Mouse (Mus musculus) CH12.LX (cell line): ENCODE data around the gene Upp1. TPM values are rescaled to one million over a fixed set of nuclear protein-coding genes. Genes with fewer than 3 reads are reported as not detected.

Source experiments
- DNase-seq: peaks from one replicate; pipeline ENCODE4 v3.0.0-alpha.2; 2013; ENCODE audit errors: extremely low read depth
- H3K27ac ChIP-seq: 2 replicates; pipeline ENCODE4 v1.5.1; 2012; ENCODE audit warnings: low read depth, mild to moderate bottlenecking, control low read depth, moderate library complexity; ENCODE audit not compliant: insufficient read depth
- H3K27me3 ChIP-seq: replicated peaks from 2 replicates; pipeline ENCODE3; 2012; ENCODE audit warnings: inconsistent platforms
- H3K36me3 ChIP-seq, 2 experiments: replicated peaks in 1 of 2; 2 replicates each; pipeline versions ENCODE3 to v1.6.1; 2012; ENCODE audit warnings: inconsistent platforms in 1 of 2, low read length in 1 of 2, mild to moderate bottlenecking in 1 of 2, mixed read lengths in 1 of 2, moderate library complexity in 1 of 2; ENCODE audit not compliant: control insufficient read depth in 1 of 2, insufficient read depth in 1 of 2
- H3K4me1 ChIP-seq, 2 experiments: 2 replicates each; pipeline ENCODE4 v1.6.1; 2012; ENCODE audit warnings: inconsistent platforms in 1 of 2, moderate library complexity in 1 of 2; ENCODE audit not compliant: insufficient read depth in 2 of 2, control insufficient read depth in 1 of 2
- H3K4me2 ChIP-seq: 2 replicates; pipeline ENCODE4 v1.6.1; 2012; ENCODE audit warnings: low read depth, mild to moderate bottlenecking, control low read depth; ENCODE audit not compliant: poor library complexity, insufficient read depth, severe bottlenecking
- H3K4me3 ChIP-seq, 3 experiments: fragments of 150-350 bp in 1 of 3; sonication (generic) in 1 of 3; replicated peaks in 1 of 3; 2 replicates each; pipeline versions ENCODE3 to v1.5.1; 2011 to 2012; ENCODE audit warnings: low read depth in 2 of 3, low read length in 2 of 3, mild to moderate bottlenecking in 2 of 3, moderate library complexity in 2 of 3, control low read depth in 1 of 3, improper control_type of control experiment in 1 of 3, inconsistent platforms in 1 of 3, mixed read lengths in 1 of 3; ENCODE audit not compliant: poor library complexity in 1 of 3
- H3K79me2 ChIP-seq: replicated peaks from 2 replicates; pipeline ENCODE4 v1.6.1; 2012; ENCODE audit warnings: mild to moderate bottlenecking, moderate library complexity; ENCODE audit not compliant: control insufficient read depth, poor library complexity, insufficient read depth, severe bottlenecking; ENCODE audit errors: extremely low read depth
- H3K9ac ChIP-seq: 2 replicates; pipeline ENCODE4 v1.6.1; 2012; ENCODE audit warnings: low read depth, mild to moderate bottlenecking, control low read depth, moderate library complexity; ENCODE audit not compliant: insufficient read depth
- H3K9me3 ChIP-seq: replicated peaks from 2 replicates; pipeline ENCODE3; 2012; ENCODE audit warnings: low read length, inconsistent platforms, mixed read lengths
- BHLHE40 ChIP-seq: IDR thresholded peaks from 2 replicates; pipeline ENCODE4 v1.6.1; 2011; ENCODE audit warnings: mild to moderate bottlenecking, low read depth, low read length, improper control_type of control experiment
- CHD2 ChIP-seq: IDR thresholded peaks from 2 replicates; pipeline ENCODE4 v1.6.1; 2011; ENCODE audit warnings: low read length, improper control_type of control experiment
- CTCF ChIP-seq, 2 experiments: IDR thresholded peaks in 1 of 2; conservative IDR thresholded peaks in 1 of 2; 2 replicates each; pipeline ENCODE4 v1.5.1; 2011 to 2012; ENCODE audit warnings: low read depth in 2 of 2, low read length in 2 of 2, improper control_type of control experiment in 1 of 2, inconsistent platforms in 1 of 2, mild to moderate bottlenecking in 1 of 2, moderate library complexity in 1 of 2
- E2F4 ChIP-seq: IDR thresholded peaks from 2 replicates; pipeline ENCODE4 v1.6.1; 2011; ENCODE audit warnings: low read depth, low read length, improper control_type of control experiment; ENCODE audit not compliant: insufficient replicate concordance
- ELF1 ChIP-seq: IDR thresholded peaks from 2 replicates; pipeline ENCODE4 v1.6.1; 2014; ENCODE audit warnings: low read depth, mild to moderate bottlenecking, inconsistent platforms, low read length, improper control_type of control experiment
- EP300 ChIP-seq: IDR thresholded peaks from 2 replicates; pipeline ENCODE4 v1.6.1; 2011; ENCODE audit warnings: low read length, improper control_type of control experiment
- ETS1 ChIP-seq: conservative IDR thresholded peaks from 2 replicates; pipeline ENCODE4 v1.6.1; 2012; ENCODE audit warnings: low read depth, mild to moderate bottlenecking, inconsistent platforms, low read length, improper control_type of control experiment, moderate library complexity
- GABPA ChIP-seq: IDR thresholded peaks from 2 replicates; pipeline ENCODE4 v1.6.1; 2012; ENCODE audit warnings: low read depth, low read length, improper control_type of control experiment, inconsistent platforms; ENCODE audit not compliant: insufficient replicate concordance
- JUN ChIP-seq: IDR thresholded peaks from 2 replicates; pipeline ENCODE4 v1.6.1; 2011; ENCODE audit warnings: low read depth, mild to moderate bottlenecking, low read length, improper control_type of control experiment, moderate library complexity; ENCODE audit not compliant: insufficient read depth
- KAT2A ChIP-seq: IDR thresholded peaks from 2 replicates; pipeline ENCODE4 v1.6.1; 2012; ENCODE audit warnings: low read length, improper control_type of control experiment, inconsistent platforms; ENCODE audit not compliant: insufficient replicate concordance
- MAFK ChIP-seq: IDR thresholded peaks from 2 replicates; pipeline ENCODE4 v1.6.1; 2011; ENCODE audit warnings: low read length, improper control_type of control experiment; ENCODE audit not compliant: insufficient replicate concordance
- MAX ChIP-seq: IDR thresholded peaks from 2 replicates; pipeline ENCODE4 v1.6.1; 2011; ENCODE audit warnings: low read length, improper control_type of control experiment
- MAZ ChIP-seq: IDR thresholded peaks from 2 replicates; pipeline ENCODE4 v1.6.1; 2012; ENCODE audit warnings: low read depth, mild to moderate bottlenecking, inconsistent platforms, low read length, improper control_type of control experiment, moderate library complexity
- MEF2A ChIP-seq: IDR thresholded peaks from 2 replicates; pipeline ENCODE4 v1.6.1; 2014; ENCODE audit warnings: low read depth, mild to moderate bottlenecking, inconsistent platforms, low read length, improper control_type of control experiment, borderline replicate concordance
- MYC ChIP-seq: IDR thresholded peaks from 2 replicates; pipeline ENCODE4 v1.6.1; 2011; ENCODE audit warnings: low read depth, mild to moderate bottlenecking, improper control_type of control experiment, low read length
- NELFE ChIP-seq: IDR thresholded peaks from 2 replicates; pipeline ENCODE4 v1.6.1; 2011; ENCODE audit warnings: low read depth, low read length, improper control_type of control experiment
- NRF1 ChIP-seq: IDR thresholded peaks from 2 replicates; pipeline ENCODE4 v1.6.1; 2014; ENCODE audit warnings: low read depth, mild to moderate bottlenecking, inconsistent platforms, low read length, improper control_type of control experiment, moderate library complexity
- PAX5 ChIP-seq: IDR thresholded peaks from 2 replicates; pipeline ENCODE4 v1.6.1; 2012; ENCODE audit warnings: low read length, inconsistent platforms, mixed read lengths
- POLR2A ChIP-seq: IDR thresholded peaks from 2 replicates; pipeline ENCODE4 v1.6.1; 2011; ENCODE audit warnings: low read depth, mild to moderate bottlenecking, improper control_type of control experiment, low read length
- SIN3A ChIP-seq: IDR thresholded peaks from 2 replicates; pipeline ENCODE4 v1.6.1; 2012; ENCODE audit warnings: low read length, improper control_type of control experiment, inconsistent platforms
- SMC3 ChIP-seq: IDR thresholded peaks from 2 replicates; pipeline ENCODE4 v1.6.1; 2011; ENCODE audit warnings: low read depth, low read length, improper control_type of control experiment
- USF1 ChIP-seq: IDR thresholded peaks from 2 replicates; pipeline ENCODE4 v1.6.1; 2014; ENCODE audit warnings: low read depth, mild to moderate bottlenecking, inconsistent platforms, low read length, improper control_type of control experiment
- ZKSCAN1 ChIP-seq: IDR thresholded peaks from 2 replicates; pipeline ENCODE4 v1.6.1; 2012; ENCODE audit warnings: low read depth, inconsistent platforms, low read length, improper control_type of control experiment, borderline replicate concordance
- ZNF384 ChIP-seq: IDR thresholded peaks from 2 replicates; pipeline ENCODE4 v1.6.1; 2012; ENCODE audit warnings: low read depth, low read length, improper control_type of control experiment, inconsistent platforms
- dilution Hi-C: fragments of 300-500 bp; cut with MboI; formaldehyde crosslinking; loops from 2 replicates; pipeline ENCODE4 v1.14.3; 2020; ENCODE audit warnings: low sequenced_read_pairs; ENCODE audit not compliant: extremely low pct_unique_long_range_greater_than_20kb, extremely low pct_ligation_motif_present
- in situ Hi-C: fragments of 300-500 bp; cut with MboI; formaldehyde crosslinking; loops from 3 replicates; pipeline ENCODE4 v1.14.3; 2019; ENCODE audit warnings: low sequenced_read_pairs, low pct_ligation_motif_present, low pct_unique_long_range_greater_than_20kb, mixed read lengths
- polyA plus RNA-seq: library from polyadenylated mRNA; unstranded; fragments of >175 nt; gene quantifications from 2 replicates; pipeline ENCODE4 v1.2.1, GENCODE M21; 2012; ENCODE audit warnings: low read depth; ENCODE audit not compliant: insufficient read length
- total RNA-seq, 2 experiments: library from RNA; depleted of rRNA; stranded (reverse); fragments of 300-350 nt in 1 of 2; fragments of >200 nt in 1 of 2; gene quantifications; 2 replicates each; pipeline ENCODE4 v1.2.3; 2012 to 2014

Upp1 gene
- total and polyA plus RNA-seq, 3 experiments, result 0.21 TPM; not detected in 2

- Histone ChIP-seq H3K27me3 (peaks cover 68% of the 10 kb centered on the region), H3K4me1 (0 out of 4 replicates have a peak, but pooled peaks cover 0 to 2% of the 10 kb centered on the region in 2 experiments), H3K27ac (no peak overlapping the region), H3K4me3 (no peak overlapping the region), H3K4me2 (no peak overlapping the region), H3K9me3 (no peaks in the 10 kb centered on the region), H3K36me3 (no peaks in the 10 kb centered on the region), H3K79me2 (no peaks in the 10 kb centered on the region), H3K9ac (no peak overlapping the region)
- DNase-seq, result no peak
- dilution Hi-C loops (no loop called here), in situ Hi-C loops (no loop called here)
- TF ChIP-seq NRF1 (no peak), SMC3 (no peak), JUN (no peak), MEF2A (no peak), PAX5 (no peak), BHLHE40 (no peak), ELF1 (no peak), MAZ (no peak), MYC (no peak), NELFE (no peak), CHD2 (no peak)
Observed at GRCm38 (mm10) chr11:9113189-9113588, 4.7 kb upstream of the Upp1 start.

GRCm38 (mm10) chr11:9115367-9116120 lies 2.4 kb upstream of the Upp1 start:
- dilution Hi-C loops, result no loop called here
- H3K27me3 ChIP-seq, result peaks cover 76% of the 10 kb centered on the region

More at GRCm38 (mm10) chr11:9115367-9116120, 2.4 kb upstream of the Upp1 start:
- Histone ChIP-seq H3K4me1 (peaks cover 2 to 4% of the 10 kb centered on the region in 2 experiments; a peak in 2 of 4 replicates), H3K9ac (no peak overlapping the region), H3K79me2 (no peaks in the 10 kb centered on the region), H3K36me3 (no peaks in the 10 kb centered on the region), H3K4me2 (no peak overlapping the region), H3K9me3 (no peaks in the 10 kb centered on the region), H3K4me3 (no peak overlapping the region), H3K27ac (no peak overlapping the region)
- TF ChIP-seq ZKSCAN1 (no peak), USF1 (no peak), NRF1 (no peak), ETS1 (no peak), KAT2A (no peak), BHLHE40 (no peak), ZNF384 (no peak), EP300 (no peak), MAX (no peak), CTCF (conservative IDR thresholded peaks at IDR 0.05 in 1 of 2, IDR thresholded peaks at IDR 0.05 in 1 of 2; ENCODE audit: low read depth in 2 of 2, low read length in 2 of 2) (no peak), ELF1 (no peak), MAFK (no peak), SIN3A (no peak), MAZ (no peak), GABPA (no peak), POLR2A (no peak), E2F4 (no peak)
- DNase-seq, result no peak
- in situ Hi-C loops, result no loop called here
